ENCODE assay signal across 24 mouse cellular contexts in the genomic region with DNA sequence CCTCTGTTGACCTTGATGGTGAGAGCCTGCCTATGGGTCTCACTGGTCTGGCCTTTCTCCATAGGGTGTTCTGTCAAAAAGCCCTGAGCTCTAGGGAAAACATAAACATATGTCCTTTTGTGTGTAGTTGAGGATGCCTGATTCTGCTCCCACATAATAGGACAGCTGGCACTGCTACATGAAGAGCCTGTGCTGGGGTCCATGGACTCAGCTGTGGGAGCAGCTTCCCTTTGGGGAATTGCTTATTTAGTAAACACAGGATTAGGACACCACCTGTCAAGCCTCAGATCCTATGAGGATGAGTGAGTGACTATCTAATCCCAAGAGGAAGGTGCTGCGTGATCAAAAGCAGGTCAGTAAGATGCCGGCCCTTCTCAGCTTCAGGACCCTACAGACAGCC. TPM values are rescaled to one million over a fixed set of nuclear protein-coding genes. Genes with fewer than 3 reads are reported as not detected.
DNase-seq lines count a peak whose midpoint lies in the region; ATAC-seq and TF ChIP-seq lines count a peak whose summit lies in the region.
"Had no signal": no experiment of that assay in that cellular context is flagged by ENCODE, and none has a peak within 500 bp of the region (broad histone marks: within the 10 kb centered on the region; RNA-seq: fewer than 3 reads in every experiment).

No protein-coding gene starts in this region.

- WGBS in midbrain, embryonic 10.5 days = 89% methylated on average over 2 of the region's 2 CpGs
- 60% methylated on average over 2 of the region's 2 CpGs for WGBS in midbrain, postnatal 0 days
- WGBS in hindbrain, embryonic 13.5 days = 59% methylated on average over 2 of the region's 2 CpGs

- no peaks in the 10 kb centered on the region for H3K27me3 ChIP-seq in midbrain, embryonic 10.5 days (ENCODE audit: low read depth, poor library complexity, severe bottlenecking)
- no peaks in the 10 kb centered on the region for H3K27me3 ChIP-seq in midbrain, postnatal 0 days (ENCODE audit: insufficient read depth, low read length)
- H3K27me3 ChIP-seq in hindbrain, embryonic 13.5 days = no peaks in the 10 kb centered on the region
- H3K27me3 ChIP-seq: embryonic facial prominence, embryonic 13.5 days; forebrain, embryonic 15.5 days; heart, embryonic 13.5 days; kidney, embryonic 15.5 days had no signal

- no peaks in the 10 kb centered on the region for H3K4me1 ChIP-seq in midbrain, embryonic 10.5 days
- H3K4me1 ChIP-seq in midbrain, postnatal 0 days (ENCODE audit: insufficient read depth, low read length) = no peaks in the 10 kb centered on the region
- H3K4me1 ChIP-seq in hindbrain, embryonic 13.5 days (replicated peaks) = peaks cover 5% of the 10 kb centered on the region; the same call in 1 of the 2 replicates
- H3K4me1 ChIP-seq: embryonic facial prominence, embryonic 13.5 days; forebrain, embryonic 15.5 days; heart, embryonic 13.5 days; kidney, embryonic 15.5 days had no signal

- no peak for TF ChIP-seq CTCF in gastrocnemius, adult 2 months (IDR thresholded peaks at IDR 0.05)
- no peak for TF ChIP-seq CTCF in midbrain, postnatal 0 days (IDR thresholded peaks at IDR 0.05)

- H3K4me3 ChIP-seq in gastrocnemius, adult 2 months = no peak overlapping the region
- no peak overlapping the region for H3K4me3 ChIP-seq in midbrain, embryonic 10.5 days
- H3K4me3 ChIP-seq in midbrain, postnatal 0 days (ENCODE audit: low read depth, low read length) = no peak overlapping the region
- no peak overlapping the region for H3K4me3 ChIP-seq in hindbrain, embryonic 13.5 days
- H3K4me3 ChIP-seq: embryonic facial prominence, embryonic 13.5 days; forebrain, embryonic 15.5 days; heart, embryonic 13.5 days; kidney, embryonic 15.5 days had no signal

- no peak overlapping the region for H3K9ac ChIP-seq in midbrain, postnatal 0 days (replicated peaks; ENCODE audit: low read length, poor library complexity, severe bottlenecking)
- H3K9ac ChIP-seq in hindbrain, embryonic 13.5 days = 0 out of 2 replicates have a peak overlapping the region, but pooled peaks have one; percentile 35
- H3K9ac ChIP-seq: embryonic facial prominence, embryonic 13.5 days; forebrain, embryonic 15.5 days; heart, embryonic 13.5 days; kidney, embryonic 15.5 days had no signal

- H3K4me2 ChIP-seq in midbrain, postnatal 0 days (ENCODE audit: low read depth, low read length, poor library complexity, severe bottlenecking) = no peak overlapping the region
- H3K4me2 ChIP-seq in hindbrain, embryonic 13.5 days = no peak overlapping the region
- H3K4me2 ChIP-seq: embryonic facial prominence, embryonic 13.5 days; forebrain, embryonic 15.5 days; heart, embryonic 13.5 days; kidney, embryonic 15.5 days had no signal

- no peaks in the 10 kb centered on the region for H3K9me3 ChIP-seq in midbrain, embryonic 10.5 days (replicated peaks)
- H3K9me3 ChIP-seq in midbrain, postnatal 0 days (ENCODE audit: low read length) = no peaks in the 10 kb centered on the region
- no peaks in the 10 kb centered on the region for H3K9me3 ChIP-seq in hindbrain, embryonic 13.5 days
- H3K9me3 ChIP-seq: embryonic facial prominence, embryonic 13.5 days; forebrain, embryonic 15.5 days; heart, embryonic 13.5 days; kidney, embryonic 15.5 days had no signal

- intact Hi-C loops in gastrocnemius, adult 2 months (cut with DNase I) = no loop called here
- intact Hi-C loops in gastrocnemius, postnatal 14 days (cut with DNase I; ENCODE audit: low total_unique reads) = no loop called here

- no peak overlapping the region for H3K27ac ChIP-seq in gastrocnemius, adult 2 months
- peak overlapping the region; percentile 1; the same call in 1 of the 2 replicates for H3K27ac ChIP-seq in midbrain, embryonic 10.5 days (replicated peaks)
- no peak overlapping the region for H3K27ac ChIP-seq in midbrain, postnatal 0 days (ENCODE audit: low read depth, low read length)
- no peak overlapping the region; the same call in 1 of the 2 replicates for H3K27ac ChIP-seq in hindbrain, embryonic 13.5 days
- H3K27ac ChIP-seq: embryonic facial prominence, embryonic 13.5 days; forebrain, embryonic 15.5 days; heart, embryonic 13.5 days; kidney, embryonic 15.5 days; stomach, postnatal 0 days had no signal

- no peak for ATAC-seq in midbrain, postnatal 0 days (ENCODE audit: low FRiP score)
- ATAC-seq in hindbrain, embryonic 13.5 days (ENCODE audit: low FRiP score) = no peak
- ATAC-seq: CD4-positive, CD25-positive, alpha-beta regulatory T cell, adult 4 months; forebrain, embryonic 15.5 days had no signal

- DNase-seq in gastrocnemius, adult 2 months = peak; percentile 6
- DNase-seq in gastrocnemius, postnatal 14 days = no peak
- no peak for DNase-seq in midbrain, embryonic 10.5 days (ENCODE audit: low spot score)
- DNase-seq in midbrain, postnatal 0 days (ENCODE audit: low spot score) = no peak
- peak; percentile 30 for DNase-seq in retina, embryonic 14.5 days (ENCODE audit: low spot score)
- DNase-seq in adrenal gland, postnatal 14 days = no peak
- DNase-seq: cerebellum, adult 11-12 months; cerebellum, postnatal 14 days; gastrocnemius, postnatal 10 days; heart, adult 18-20 months; heart, postnatal 14 days; kidney, adult 11 months; kidney, postnatal 36 days; layer of hippocampus, postnatal 36 days; lung, adult 18-20 months; lung, postnatal 10 days; right cerebral cortex, postnatal 14 days had no signal

- H3K36me3 ChIP-seq in midbrain, embryonic 10.5 days = peaks cover 55% of the 10 kb centered on the region
- peaks cover 6% of the 10 kb centered on the region; the same call in 1 of the 2 replicates for H3K36me3 ChIP-seq in midbrain, postnatal 0 days (ENCODE audit: insufficient read depth, low read length)
- peaks cover 13% of the 10 kb centered on the region for H3K36me3 ChIP-seq in hindbrain, embryonic 13.5 days

RNA-seq across cellular contexts. Expression of gene Tmem240, which starts 6.6 kb away (rescaled TPM):
- under 1 TPM; 0.41 to 0.67 TPM for total RNA-seq in gastrocnemius, adult 2 months (2021)
- total RNA-seq in gastrocnemius, postnatal 14 days (2021) = under 1 TPM; 0.57 to 0.66 TPM
- 0.65 and 1.2 TPM in 2 replicates for polyA plus RNA-seq in midbrain, embryonic 10.5 days (2016; fragmentation: Nextera tagmentation; extraction: Ambion mirVana)
- 51.0 and 78.0 TPM in 2 replicates for total RNA-seq in midbrain, postnatal 0 days (2014; rRNA removed)
- 34.9 and 37.9 TPM in 2 replicates for polyA plus RNA-seq in midbrain, postnatal 0 days (2015; fragmentation: Nextera tagmentation; extraction: Ambion mirVana)
- polyA plus RNA-seq in hindbrain, embryonic 13.5 days (2015; fragmentation: Nextera tagmentation; extraction: Ambion mirVana) = 11.6 and 12.0 TPM in 2 replicates
- 0.79 and 1.2 TPM in 2 replicates for total RNA-seq in adrenal gland, postnatal 14 days (2021)

RNA-seq across cellular contexts. Expression of gene Ssu72, which starts 23.4 kb away (rescaled TPM):
- total RNA-seq in gastrocnemius, adult 2 months (2021) = 10 to 100 TPM; 42.3 to 44.5 TPM
- 10 to 100 TPM; 42.6 TPM for total RNA-seq in gastrocnemius, postnatal 14 days (2021)
- 167 and 169 TPM in 2 replicates for polyA plus RNA-seq in midbrain, embryonic 10.5 days (2016; fragmentation: Nextera tagmentation; extraction: Ambion mirVana)
- 84.1 and 90.7 TPM in 2 replicates for total RNA-seq in midbrain, postnatal 0 days (2014; rRNA removed)
- 152 and 153 TPM in 2 replicates for polyA plus RNA-seq in midbrain, postnatal 0 days (2015; fragmentation: Nextera tagmentation; extraction: Ambion mirVana)
- 171 and 177 TPM in 2 replicates for polyA plus RNA-seq in hindbrain, embryonic 13.5 days (2015; fragmentation: Nextera tagmentation; extraction: Ambion mirVana)
- total RNA-seq in adrenal gland, postnatal 14 days (2021) = 94.3 and 97.0 TPM in 2 replicates

RNA-seq across cellular contexts. Expression of gene Atad3a, which starts 32.9 kb away (rescaled TPM):
- 10 to 100 TPM; 25.4 to 35.3 TPM for total RNA-seq in gastrocnemius, adult 2 months (2021)
- 10 to 100 TPM; 23.9 to 26.1 TPM for total RNA-seq in gastrocnemius, postnatal 14 days (2021)
- 115 and 129 TPM in 2 replicates for polyA plus RNA-seq in midbrain, embryonic 10.5 days (2016; fragmentation: Nextera tagmentation; extraction: Ambion mirVana)
- 52.6 and 69.1 TPM in 2 replicates for total RNA-seq in midbrain, postnatal 0 days (2014; rRNA removed)
- 65.9 and 69.9 TPM in 2 replicates for polyA plus RNA-seq in midbrain, postnatal 0 days (2015; fragmentation: Nextera tagmentation; extraction: Ambion mirVana)
- 78.1 and 82.3 TPM in 2 replicates for polyA plus RNA-seq in hindbrain, embryonic 13.5 days (2015; fragmentation: Nextera tagmentation; extraction: Ambion mirVana)
- 117 and 127 TPM in 2 replicates for total RNA-seq in adrenal gland, postnatal 14 days (2021)

RNA-seq across cellular contexts. Expression of gene Fndc10, which starts 33.9 kb away (rescaled TPM):
- total RNA-seq in gastrocnemius, adult 2 months (2021) = 1 to 10 TPM; 1.0 to 1.5 TPM
- total RNA-seq in gastrocnemius, postnatal 14 days (2021) = 1 to 10 TPM; 2.8 to 3.9 TPM
- polyA plus RNA-seq in midbrain, embryonic 10.5 days (2016; fragmentation: Nextera tagmentation; extraction: Ambion mirVana) = 0.98 and 1.1 TPM in 2 replicates
- total RNA-seq in midbrain, postnatal 0 days (2014; rRNA removed) = 43.8 and 46.4 TPM in 2 replicates
- 24.3 and 27.4 TPM in 2 replicates for polyA plus RNA-seq in midbrain, postnatal 0 days (2015; fragmentation: Nextera tagmentation; extraction: Ambion mirVana)
- polyA plus RNA-seq in hindbrain, embryonic 13.5 days (2015; fragmentation: Nextera tagmentation; extraction: Ambion mirVana) = 7.5 and 7.9 TPM in 2 replicates
- total RNA-seq in adrenal gland, postnatal 14 days (2021) = 34.8 and 45.9 TPM in 2 replicates

RNA-seq across cellular contexts. Expression of gene Vwa1, which starts 46.5 kb away (rescaled TPM):
- 1 to 10 TPM; 4.8 to 7.4 TPM for total RNA-seq in gastrocnemius, adult 2 months (2021)
- 10 to 100 TPM in 1 of 2 experiments, 1 to 10 TPM in 1; 9.0 to 13.8 TPM for total RNA-seq in gastrocnemius, postnatal 14 days (2021)
- 12.2 and 13.1 TPM in 2 replicates for polyA plus RNA-seq in midbrain, embryonic 10.5 days (2016; fragmentation: Nextera tagmentation; extraction: Ambion mirVana)
- total RNA-seq in midbrain, postnatal 0 days (2014; rRNA removed) = 42.1 and 42.5 TPM in 2 replicates
- polyA plus RNA-seq in midbrain, postnatal 0 days (2015; fragmentation: Nextera tagmentation; extraction: Ambion mirVana) = 25.5 and 28.7 TPM in 2 replicates
- 23.2 and 24.4 TPM in 2 replicates for polyA plus RNA-seq in hindbrain, embryonic 13.5 days (2015; fragmentation: Nextera tagmentation; extraction: Ambion mirVana)
- 5.2 and 5.5 TPM in 2 replicates for total RNA-seq in adrenal gland, postnatal 14 days (2021)

Comparison
In these comparisons a context has a peak if more than half of its experiments do, and no peak if none do; other contexts are left out.
1. DNase-seq: peak in gastrocnemius, adult 2 months (single experiment) and retina, embryonic 14.5 days (single experiment); none in gastrocnemius, postnatal 14 days (single experiment), midbrain, embryonic 10.5 days (single experiment), midbrain, postnatal 0 days (single experiment) and adrenal gland, postnatal 14 days (single experiment).
2. RNA of gene Tmem240, which starts 6.6 kb away (total RNA-seq): 51.0 to 78.0 TPM in midbrain, postnatal 0 days; 0.79 to 1.2 TPM in adrenal gland, postnatal 14 days, 0.41 to 0.67 TPM in gastrocnemius, adult 2 months and 0.57 to 0.66 TPM in gastrocnemius, postnatal 14 days; every median in the first group is over 10 times any median in the second.